Mouse (Mus musculus) lung, postnatal 4 days (tissue): ENCODE data around the gene Gm49416.
A peak's percentile ranks its signal among the peaks of the same experiment; 100 is the strongest.

ENCODE experiments used
- DNase-seq, 2 experiments: peaks; one replicate each; pipeline ENCODE4 v3.0.0; 2021

Gm49416 gene

DNA sequence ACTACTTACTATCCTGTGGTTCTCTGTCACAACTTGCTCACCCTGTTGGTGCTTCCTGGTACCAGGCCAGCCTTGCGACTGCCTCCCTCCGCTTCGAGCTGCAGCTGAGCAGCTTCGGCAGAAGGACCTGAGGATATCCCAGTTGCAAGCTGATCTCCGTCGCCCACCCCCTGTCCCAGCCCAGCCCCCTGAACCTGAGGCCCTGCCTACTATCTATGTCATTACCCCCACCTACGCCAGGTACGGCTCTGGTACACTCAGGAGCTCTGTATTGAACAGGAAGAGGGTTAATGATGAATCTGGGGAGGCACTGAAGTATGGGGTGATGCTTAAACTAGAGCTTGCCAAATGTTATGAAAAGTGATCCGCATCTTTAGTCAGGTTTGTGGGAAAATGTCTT is 33.0 kb downstream of the Gm49416 start:
- peak in 1 of 2 experiments; percentile 30 for DNase-seq

DNA sequence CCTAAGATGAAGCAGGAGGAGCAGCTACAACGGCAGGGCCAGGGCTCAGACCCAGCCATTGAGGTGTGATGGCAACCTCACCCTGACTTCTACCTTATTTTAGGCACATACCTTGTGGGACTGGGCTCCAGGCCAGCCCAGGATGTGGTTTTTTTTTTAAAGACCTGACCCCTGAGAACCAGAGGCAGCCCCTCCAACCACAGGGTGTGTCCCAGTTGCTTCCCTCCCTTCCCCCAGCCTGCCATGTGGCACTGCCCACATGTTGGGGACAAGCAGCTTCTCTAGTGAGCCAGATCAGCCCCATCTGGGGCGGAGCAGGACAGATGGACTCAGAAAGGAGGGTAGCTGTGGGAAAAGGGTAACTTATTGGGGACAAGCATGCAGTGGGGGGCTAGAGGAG is 38.0 kb downstream of the Gm49416 start:
- DNase-seq = peak in 1 of 2 experiments; percentile 19

DNA sequence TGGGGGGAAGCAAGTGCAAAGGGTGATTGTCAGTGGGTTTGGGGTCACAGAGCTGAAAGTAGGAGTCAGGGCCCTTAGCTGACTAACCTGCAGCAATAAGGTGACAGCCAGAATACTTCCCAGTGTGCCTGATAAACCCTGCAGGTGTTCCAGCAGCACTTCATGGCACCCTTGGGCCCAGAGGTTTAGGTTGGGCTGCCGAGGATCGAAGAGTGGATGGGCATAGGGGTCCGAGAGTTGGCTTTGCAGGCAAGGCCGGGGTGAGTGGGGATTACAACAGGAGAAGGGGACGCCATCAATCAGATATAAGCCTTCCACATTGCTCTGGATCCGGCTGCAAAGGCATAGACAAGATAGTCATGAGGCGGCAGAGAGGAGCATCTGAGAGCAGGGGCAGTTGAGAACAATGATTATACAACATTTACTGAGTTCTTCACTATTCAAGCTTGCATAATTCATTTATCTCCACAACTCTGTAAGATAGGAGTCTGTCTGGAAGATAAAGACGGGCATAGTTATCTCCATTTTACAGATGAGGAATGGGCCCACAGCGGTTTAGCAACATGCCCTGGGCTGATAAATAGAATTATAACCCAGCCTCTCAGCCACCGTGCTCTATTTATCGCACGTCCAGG is 39.3 kb downstream of the Gm49416 start:
- no peak for DNase-seq

DNA sequence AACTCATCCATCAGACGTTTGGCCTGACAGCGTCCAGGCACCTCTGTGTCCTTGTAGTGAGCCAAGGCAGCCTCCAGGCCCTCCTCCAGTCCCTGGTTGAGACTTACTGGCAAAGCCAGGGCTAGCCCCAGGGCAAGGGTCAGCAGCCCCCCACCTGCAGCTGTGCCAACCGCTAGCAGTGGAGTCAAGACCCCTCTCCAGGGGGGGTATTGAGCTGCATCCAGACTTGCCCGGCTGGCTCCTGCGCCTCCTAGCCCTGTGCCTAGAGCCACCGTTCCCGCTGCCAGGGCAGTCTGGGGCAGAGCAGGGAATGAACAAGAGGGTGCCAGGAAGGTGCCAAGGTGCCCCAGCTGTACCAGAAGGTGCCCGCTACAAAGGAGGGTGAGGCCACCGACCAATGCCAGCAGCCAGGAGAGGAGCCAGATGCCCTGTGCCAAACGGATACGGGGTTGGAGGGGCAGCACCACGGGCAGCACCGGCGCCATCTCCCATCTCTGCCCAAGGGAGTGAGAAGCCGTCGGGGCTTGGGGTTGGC is 40.0 kb downstream of the Gm49416 start:
- no peak for DNase-seq

DNA sequence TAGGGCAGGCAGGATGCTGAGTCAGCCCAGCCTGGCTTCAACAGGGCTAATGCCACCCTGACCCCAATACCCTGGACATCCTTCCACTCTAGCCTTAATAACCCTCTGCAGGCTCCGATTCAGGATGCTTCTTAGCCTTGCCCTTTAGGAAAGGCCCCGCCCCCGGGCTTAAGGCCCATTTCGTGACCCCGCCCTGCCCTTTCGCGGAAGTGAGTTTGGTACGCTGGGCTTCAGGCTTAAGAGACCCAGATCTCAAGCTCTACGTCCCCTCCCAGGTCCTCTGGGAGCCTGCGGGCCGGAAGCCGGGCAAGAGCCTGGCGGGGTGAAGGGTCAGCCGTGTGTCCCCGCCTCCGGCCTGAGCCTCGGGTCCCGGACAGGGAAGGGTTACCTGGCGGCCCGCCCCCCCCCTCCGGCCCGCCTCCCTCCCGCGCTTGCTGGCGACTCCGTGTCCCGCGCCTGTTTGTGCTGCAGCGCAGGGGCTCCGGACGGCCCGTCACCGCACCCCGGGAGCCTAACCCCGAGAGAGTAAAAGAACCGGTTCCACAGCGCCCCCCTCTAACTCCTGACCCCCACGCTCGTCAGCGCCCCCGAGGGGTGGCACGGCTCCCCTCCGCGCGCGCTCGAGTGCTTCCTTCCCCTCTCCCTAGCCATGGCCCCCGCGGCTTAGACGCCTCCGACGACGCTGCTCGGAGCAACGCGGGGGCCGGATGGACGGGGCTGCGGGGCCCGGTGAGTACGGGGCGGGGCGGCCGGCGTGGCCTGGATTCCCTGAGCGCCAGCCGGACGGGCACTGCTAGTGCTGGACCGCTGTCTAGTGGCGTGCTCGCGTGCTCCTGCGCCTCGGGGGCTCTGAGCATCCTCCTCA is 40.7 kb downstream of the Gm49416 start, which contains the start of the genes Rom1 and Eml3:
Rom1 (minus strand) TSS at position 133 of the 865 bp plus-strand sequence.
Eml3 (plus strand) TSS at position 329 of the 865 bp plus-strand sequence.
- DNase-seq = peak; percentile 93 to 94

DNA sequence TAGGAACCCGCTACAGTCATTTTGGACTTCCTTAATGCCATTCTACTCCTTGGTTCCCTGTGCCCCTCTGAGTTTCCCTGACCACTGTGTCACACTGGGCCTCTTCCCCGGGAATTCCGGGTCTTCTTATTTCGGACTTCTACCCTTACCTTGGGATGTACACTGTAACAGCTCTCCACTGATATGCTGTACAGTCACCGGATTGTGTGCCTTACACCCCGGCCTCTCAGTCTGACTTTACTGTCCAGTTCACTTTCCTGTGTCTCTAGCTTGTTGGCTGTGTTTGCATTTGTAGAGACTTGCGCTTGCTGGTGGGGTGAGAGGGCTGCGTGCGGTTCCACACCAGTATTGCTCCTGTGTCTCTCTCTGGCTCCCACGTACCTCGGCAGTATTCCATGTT is 41.4 kb downstream of the Gm49416 start:
- DNase-seq = no peak

DNA sequence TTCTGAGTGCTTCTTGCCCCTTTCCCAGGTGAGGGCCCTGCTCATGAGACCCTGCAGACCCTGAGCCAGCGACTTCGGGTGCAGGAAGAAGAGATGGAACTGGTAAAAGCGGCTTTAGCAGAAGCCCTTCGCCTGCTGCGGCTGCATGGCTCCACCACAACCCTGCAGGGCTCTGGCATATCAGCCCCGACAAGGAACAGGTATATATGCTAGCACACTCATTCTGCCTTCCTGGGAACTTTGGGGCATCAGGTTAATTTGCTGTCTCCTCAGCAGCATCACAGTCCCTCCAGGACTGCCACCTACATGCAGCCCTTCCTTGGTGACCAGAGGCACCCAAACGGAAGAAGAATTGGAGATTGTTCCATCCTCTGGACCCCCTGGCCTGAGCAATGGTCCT is 42.0 kb downstream of the Gm49416 start:
- DNase-seq = no peak

DNA sequence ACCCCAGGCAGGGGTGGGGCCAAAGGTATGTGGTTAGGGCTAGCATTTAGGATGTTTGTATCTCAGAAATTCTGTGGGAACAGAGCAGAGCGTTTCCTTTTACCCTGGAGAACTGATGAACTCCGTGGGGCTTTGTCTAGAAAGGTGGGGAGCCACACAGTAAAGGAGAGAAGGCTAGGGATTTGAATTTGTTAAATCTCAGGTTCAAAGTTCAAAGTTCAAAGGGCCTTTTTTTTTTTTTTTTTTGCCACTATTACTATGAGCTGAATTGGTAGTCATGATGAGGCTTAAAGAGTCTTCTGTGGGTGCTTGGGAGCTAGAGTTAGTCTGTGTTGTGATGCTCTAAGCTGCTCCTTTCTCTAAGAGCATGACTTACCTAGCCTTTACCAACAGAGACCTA is 48.0 kb downstream of the Gm49416 start:
- DNase-seq = no peak

DNA sequence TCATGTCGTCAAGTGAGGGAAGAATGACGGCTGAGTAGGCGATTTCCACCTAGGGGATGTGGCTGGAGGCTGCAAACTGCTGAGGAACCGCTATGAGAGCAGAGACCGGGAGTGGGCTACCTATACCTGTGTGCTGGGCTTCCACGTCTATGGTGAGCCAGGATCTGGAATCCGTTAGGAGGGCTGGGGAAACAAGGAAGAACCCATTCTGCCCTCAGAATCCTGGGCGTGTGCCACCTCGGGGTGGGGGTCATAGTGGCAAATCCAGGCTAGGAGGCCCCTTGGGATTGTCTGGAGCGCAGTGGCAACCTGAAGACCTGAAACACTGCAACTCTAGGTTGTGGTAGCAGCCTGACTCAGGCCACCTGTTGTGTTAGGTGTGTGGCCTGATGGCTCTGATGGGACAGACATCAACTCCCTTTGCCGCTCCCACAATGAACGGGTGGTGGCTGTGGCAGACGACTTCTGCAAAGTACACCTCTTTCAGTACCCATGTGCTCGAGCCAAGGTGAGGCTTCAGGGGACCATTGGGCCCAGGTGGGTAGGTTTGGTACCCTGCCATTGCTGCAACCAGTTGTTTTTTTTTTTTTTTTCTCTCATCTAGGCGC is 51.9 kb downstream of the Gm49416 start:
- DNase-seq = no peak

DNA sequence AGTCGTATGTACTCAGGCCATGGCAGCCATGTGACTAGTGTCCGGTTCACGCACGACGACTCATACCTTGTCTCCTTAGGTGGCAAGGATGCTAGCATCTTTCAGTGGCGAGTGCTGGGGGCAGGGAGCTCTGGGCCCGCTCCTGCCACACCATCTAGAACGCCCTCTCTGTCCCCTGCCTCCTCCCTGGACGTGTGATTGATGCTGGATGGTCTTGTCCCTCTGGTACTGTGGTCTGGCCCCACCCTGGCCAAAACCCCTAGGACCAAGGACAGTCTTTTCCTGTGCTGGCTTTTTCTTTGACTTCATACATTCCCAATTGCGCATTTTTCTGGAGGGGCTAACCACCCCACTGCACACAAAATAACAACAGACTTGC is 52.4 kb downstream of the Gm49416 start:
- DNase-seq = no peak

DNA sequence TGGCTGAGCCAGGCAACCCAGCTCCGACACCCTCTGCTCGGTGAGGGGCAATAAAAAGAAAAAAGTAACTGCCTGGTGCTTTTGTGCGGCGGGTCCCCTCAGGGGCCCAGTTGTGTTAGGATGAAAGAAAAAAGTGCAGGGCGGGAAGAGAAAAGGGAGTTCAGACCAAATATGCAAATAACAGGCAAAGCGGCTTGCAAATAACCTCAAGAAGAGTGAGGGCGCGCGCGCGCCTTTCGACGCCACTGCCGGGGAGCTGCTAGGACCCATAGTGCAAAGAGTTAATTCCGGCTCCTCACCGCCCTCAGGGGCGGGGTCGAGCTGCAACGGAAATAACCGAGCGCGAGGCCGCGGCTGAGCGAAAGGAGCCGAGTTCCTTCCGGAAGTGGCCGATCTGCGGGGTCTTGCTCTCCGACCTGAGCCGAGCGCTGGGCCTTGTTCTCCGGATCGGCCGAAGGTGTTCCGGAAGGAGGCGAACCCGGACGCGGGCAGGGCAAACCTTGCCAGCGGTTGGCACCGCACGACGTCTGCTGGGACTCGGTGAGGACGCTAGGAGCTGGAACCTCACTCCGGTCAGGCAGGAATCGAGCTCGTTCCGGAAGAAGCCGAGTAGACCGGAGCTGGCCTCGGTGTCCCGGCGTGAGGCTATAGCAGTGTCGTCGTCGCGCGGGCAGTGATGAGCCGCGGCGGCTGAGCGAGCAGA is 52.9 kb downstream of the Gm49416 start, which contains the start of gene Mta2:
Mta2 (plus strand) TSS at position 361 of the 703 bp plus-strand sequence.
- peak; percentile 98 for DNase-seq

DNA sequence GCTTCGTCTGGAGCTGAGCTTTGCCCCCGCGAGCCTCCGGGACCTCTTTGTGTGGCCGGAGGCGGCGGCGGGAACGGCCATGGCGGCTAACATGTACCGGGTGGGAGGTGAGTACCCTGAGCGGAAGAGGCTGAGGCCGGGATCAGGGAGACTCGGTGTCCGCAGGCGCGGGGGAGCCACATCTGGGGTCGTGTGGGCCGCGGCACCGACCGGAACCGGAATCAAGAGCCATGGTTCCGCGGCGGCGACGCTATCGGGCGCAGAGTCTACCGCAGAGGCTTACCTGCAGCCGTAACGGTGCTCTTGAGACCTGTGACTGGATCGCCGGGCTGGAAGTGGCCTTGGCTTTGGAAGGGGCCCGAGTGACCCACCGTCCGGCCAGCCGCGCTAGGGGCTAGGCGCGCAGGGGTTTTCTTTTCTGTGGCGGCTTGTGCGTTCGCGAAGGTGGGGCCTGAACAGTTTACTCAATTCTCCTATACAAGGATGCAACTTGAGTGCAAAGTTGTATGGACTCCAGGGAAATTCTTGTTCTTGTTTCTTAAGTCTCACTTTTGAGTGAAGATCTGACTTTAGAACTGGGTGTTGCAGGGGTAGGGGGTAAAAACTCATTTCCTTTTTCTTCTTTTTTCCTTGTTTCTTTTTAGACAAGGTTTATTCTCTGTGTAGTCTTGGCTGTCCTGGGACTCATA is 53.7 kb downstream of the Gm49416 start:
- peak in 1 of 2 experiments; percentile 78 for DNase-seq

DNA sequence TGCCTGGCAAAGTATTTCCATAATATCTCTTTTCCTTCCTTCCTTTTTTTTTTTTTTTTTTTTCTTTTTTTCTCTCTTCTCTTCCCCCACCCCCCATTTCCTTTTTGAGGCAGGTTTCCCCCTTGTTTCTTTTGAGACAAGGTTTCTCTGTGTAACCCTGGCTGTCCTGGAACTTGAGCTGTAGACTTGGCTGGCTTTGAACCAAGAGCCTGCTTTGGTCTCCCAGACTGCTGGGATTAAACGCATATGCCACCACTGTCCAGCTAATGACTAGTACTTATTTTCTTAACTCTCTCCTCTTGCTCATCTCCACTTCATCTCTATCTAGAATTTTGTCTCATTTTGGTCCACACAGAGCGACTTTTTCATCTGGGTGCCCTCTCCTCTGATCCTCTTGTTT is 54.3 kb downstream of the Gm49416 start:
- DNase-seq = no peak

DNA sequence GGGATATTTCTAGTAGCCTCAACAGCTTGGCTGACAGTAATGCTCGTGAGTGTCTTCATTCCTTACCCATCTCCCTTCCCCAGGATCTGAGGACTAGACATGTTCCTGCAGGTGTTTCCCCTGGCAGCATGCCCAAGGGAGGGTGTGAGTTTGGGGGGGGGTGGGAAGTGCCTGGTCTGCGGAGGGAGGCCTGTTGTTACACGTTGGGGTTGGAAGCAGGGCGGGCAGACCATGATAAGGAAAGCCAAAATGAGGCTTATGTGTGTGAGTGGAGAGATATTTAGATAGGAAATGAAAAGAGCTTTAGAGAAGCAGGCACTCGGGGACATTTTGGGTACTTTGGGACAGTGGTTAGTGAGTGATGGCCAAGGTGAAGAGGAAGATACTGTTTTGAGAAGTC is 55.3 kb downstream of the Gm49416 start:
- DNase-seq = peak in 1 of 2 experiments; percentile 17

DNA sequence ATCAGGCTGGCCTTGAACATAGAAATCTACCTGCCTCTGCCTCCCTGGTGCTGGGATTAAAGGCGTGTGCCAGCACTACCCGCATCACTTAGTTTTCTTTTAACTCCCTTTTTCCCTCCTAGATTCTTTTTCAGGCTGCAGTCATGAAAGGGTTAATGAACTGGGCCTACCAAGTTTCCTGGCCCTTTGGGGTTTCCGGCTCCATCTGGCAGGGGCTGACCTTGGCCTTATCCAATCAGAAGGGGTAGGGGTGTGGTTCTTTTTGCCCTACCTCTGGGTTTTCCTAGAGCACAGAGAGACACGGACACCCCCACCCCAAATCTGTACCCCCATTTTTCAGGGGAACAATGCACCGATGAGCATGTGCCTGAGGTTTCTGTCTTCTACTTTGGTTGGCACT is 56.0 kb downstream of the Gm49416 start:
- DNase-seq = peak; percentile 88 to 89
